Mouse (Mus musculus): ENCODE results near the gene Fdx1.

The Fdx1 gene

DNA sequence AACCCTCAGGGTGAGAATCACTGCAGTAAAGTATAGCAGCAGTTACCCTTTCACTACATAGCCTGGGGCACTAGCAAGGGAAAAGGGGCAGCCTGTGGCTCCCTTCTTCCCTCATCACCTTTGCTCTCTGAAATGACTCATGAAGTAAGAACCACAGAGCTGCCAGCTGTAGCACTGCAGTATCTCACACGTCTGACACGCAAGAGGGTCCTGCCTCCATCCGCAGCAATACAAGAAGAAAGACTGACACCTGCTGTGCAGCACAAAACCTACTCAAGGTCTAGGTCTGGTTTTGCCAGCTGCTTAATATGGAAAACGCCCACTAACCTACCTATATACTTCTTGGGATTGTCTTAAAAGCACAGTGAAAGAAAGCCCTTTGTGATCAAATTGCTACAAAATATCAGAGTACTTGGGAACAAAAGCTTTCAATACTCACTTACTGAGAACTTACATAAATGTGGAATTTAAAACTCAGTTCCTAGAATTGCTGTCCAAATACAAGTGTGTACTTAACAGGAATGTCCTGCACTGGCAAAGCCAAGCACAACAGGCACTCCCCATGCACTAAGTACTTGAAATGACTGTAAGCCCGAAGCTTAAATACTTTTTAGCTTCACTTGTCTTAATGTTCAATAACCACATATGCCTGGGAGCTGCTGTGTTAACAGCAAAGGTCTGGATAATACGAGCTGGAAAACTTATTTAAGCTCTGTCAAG is 2.0 kb downstream of the Fdx1 start:
- DNase-seq, result no peak

DNA sequence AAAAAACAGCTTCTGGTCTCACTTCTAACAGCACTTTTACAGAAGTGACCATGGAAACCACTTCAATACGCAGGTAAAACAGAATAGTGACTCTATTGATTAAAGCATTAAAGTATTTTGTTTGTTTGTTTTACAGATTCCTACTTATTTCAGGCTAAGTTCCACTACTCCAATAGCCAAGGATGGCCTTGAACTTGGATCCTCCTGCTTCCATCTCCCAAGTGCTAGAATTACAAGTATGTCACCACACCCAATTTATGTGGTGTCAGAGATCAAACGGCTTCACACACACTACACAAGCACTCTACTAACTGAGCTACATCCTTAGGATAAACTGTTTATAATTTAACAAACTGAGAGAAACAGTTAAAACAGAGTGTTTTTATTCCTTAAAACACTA is 3.0 kb downstream of the Fdx1 start:
- DNase-seq, result no peak

DNA sequence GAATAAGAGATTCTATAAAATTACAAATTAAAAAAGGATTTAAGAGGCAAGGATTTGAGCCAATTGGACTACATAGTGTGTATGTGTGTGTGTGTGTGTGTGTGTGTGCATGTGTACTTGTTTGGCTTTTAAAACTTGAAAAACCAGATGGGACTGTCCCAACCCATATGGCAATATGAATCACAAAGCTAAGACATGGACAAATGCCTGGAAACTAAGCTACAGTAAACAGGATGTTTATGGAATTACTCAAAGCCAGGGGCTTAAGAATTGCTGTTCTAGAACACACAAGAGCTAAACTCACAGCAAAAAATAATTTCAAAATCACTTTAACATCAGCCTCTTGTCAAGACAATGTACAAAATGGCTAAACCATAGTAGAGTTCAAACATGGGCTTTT is 4.4 kb downstream of the Fdx1 start:
- no peak for DNase-seq

DNA sequence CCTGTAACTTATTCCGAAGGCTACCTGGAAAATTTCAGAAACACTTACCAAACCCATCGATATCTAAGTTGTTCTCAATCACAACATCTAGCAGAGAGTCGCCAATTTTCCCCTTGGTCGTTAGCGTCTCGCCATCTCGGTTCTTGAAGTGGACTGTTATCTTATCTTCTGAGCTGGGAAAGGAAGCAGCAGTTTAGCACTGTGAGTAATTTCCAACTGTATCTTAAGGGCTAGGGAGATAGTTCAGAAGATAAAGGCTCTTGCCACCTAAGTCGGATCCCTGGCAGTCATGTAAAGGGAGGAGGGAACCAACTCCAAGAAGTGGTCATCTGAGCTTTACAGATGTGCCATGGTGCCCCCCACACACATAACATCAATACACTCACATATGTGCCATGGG is 6.3 kb downstream of the Fdx1 start:
- no peak for DNase-seq

DNA sequence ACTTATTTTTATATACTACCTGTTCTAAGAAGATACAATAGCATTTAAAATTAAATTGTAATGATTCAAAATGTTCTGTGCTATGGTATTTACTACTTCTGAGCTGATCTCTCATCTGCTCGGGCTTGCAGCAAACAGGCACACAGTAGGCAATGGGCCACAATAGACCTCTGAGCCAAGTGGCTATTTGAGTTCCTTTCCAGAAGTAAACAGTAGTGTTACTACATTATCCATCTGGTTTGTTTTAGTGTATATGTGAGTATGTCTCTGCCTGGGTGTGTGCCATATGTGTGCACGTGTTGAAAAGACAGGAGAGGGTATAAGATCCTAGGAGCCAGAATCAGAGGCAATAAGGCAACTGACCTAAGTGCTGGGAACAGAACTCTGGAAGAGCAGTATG is 6.9 kb downstream of the Fdx1 start:
- DNase-seq, result no peak

DNA sequence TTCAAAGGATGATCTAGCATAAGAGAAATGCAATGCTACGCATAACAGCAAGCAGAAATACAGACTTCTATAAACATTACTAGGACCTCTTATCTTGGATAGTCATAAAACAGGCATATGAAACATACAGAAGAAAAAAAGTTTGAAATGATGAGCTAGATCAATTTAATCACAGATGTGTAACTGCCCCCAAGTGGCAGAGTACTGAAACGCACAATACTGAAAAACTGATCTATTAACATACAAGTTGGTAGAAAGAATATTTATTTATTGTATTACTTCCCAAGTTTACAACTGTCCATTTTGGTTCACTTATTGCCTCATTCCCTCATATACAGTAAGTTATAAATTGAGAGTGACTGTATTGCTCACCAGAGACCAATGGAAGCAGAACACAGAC is 12.0 kb downstream of the Fdx1 start:
- peak; percentile 43 for DNase-seq

DNA sequence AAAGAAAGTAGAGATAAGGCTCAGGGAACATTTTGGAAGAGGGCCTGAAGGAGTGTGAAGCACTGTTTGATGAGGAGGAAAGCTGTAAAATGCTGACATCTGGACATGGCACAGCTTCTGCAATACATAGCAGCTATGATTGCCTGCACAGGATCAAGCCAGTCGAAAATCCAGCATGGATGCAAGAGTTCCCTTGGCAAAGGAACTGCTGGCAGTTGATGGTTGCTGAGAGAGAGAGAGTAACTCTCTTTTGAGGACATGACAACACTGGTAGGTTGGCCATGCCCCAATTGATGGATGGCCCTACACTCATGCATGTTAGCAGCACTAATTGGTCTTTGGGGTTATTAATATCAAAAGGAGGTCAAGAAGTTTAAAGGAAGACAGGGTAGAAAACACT is 12.7 kb downstream of the Fdx1 start:
- DNase-seq, result no peak

DNA sequence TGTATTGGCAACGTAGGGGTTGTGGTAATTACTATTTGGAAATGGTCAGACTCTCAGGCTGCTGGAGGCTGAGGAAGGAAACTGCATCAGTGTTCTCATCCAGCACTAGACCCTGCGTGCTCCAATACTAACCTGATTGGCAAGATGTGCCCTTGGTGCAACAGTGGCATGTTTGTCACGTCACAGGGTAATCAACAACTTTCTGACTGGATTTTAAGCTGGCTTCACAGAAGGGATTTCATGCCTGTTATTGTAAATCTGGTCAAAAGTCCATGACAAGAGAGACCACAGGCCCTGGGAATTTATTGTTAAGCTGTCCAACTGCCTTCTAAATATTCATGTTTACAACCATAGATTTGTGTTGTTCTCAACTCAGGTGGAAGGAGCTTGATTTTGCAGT is 13.1 kb downstream of the Fdx1 start:
- no peak for DNase-seq

DNA sequence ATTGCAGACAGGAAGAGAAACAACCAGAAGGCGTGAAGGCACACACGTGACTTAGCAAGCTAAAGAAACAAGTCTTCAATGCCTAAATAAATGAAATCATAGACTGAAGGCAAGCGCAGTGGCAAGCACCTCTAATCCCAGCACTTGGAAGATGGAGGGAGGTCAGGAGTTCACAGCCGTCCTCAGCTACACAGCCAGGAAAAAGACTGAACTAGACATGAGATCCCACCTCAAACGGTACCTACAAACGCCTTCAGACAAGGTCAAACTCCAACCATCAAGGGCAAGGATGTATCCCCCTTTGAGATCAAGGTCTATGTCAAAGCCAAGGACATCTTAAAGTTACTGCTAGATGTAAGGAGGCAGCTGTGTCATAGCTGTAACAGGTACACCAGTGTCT is 19.4 kb downstream of the Fdx1 start:
- DNase-seq, result no peak

DNA sequence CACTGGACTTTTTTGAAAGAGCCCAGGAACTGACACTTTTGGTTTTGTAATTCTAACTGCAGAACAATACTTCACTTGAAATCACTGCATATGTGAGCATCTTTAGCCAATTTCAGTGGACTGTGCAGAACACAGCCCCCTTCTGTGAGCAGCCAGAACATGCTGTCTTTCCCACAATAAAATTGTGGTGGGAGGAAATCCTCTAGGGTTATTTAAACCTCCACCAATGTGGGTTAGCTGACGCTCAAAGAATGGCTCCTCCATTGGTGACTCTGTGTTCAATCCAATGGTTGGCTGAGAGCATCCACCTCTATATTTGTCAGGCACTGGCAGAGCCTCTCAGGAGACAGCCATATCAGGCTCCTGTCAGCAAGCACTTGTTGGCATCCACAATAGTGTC is 28.7 kb downstream of the Fdx1 start:
- no peak for DNase-seq

DNA sequence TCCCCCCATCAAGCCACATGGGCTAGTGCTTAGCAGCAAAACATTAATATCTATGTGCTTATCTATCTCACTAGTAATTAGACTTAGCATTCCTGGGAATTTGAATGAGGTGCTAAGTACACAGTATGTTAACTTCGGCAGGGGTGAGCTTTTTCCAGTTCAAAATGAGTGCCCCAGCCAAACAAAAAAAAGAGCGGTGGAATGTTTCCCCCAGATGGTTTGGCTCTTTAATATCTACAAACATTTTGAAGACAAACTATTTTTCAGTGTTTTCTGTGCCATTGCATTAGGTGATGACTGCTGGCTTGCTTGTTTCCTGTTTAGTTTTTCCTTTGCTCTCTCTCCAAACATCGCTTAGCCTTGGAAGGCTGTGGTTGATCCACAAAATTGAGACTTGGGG is 31.4 kb downstream of the Fdx1 start:
- no peak for DNase-seq

DNA sequence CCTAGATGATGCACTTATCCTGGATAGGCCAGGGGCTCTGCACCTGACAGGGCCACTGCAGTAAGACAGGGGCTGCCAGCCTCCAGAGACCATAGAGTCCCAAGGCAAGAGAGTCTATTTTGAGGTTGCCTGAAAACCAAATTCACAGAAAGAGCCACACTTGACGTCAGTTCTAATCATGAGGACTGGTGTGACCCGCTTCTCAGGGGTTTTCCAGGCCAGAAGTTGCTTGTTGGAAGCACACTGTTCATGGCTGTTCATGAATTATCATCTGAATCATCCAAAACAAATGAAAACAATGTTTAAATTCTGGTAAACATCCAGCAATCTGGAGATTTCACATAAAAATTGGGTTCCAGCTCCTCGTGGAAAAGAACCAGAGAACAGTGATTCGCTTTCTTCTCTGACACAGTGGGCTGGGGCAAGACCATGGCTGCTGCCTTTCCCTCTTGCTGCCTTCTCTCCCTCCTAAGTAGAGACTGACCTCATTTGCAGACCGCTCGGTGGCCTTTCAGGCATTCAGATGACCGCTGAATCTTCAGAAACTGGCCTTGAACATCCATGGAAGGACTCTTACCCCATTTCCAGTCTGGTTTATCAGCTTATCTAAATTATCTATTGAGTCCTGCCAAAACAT is 32.2 kb downstream of the Fdx1 start:
- no peak for DNase-seq

DNA sequence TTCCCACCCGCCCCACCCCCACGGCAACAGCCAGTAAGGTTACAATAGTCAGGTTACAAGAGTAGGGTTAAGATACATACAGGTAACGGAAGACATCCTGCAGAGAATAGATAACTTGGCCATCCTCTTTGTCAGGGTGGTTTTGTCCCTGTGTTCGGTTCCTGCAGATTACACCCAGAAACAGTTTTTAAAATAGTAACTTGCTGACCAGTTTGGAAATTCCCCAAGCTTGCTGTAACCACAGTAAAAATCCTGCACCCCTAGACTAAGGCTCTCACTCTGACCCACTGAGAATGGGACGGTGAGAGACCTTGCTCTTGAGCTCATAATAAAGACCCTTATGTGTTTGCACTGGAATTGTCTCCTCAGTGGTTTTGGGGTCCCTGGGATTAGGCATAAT is 33.4 kb downstream of the Fdx1 start:
- no peak for DNase-seq

DNA sequence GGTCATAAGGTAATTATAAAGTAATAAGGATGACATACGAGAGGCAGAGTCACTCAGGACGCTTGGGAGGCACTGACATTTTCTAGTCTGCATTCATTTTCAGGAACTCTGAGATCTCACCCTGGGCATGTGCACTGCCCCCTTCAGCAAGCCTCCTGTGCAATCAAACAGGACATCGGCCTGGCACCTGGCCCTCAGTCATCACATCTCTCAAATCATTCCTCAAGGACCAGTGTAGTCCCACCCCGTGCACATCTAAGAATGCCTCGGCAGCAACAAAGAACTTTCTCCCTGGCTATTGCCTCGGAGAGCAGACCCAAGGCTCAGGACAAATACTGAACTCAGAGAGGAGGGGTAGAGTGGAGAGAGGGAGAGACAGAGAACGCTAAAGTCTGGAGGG is 34.7 kb downstream of the Fdx1 start:
- no peak for DNase-seq

DNA sequence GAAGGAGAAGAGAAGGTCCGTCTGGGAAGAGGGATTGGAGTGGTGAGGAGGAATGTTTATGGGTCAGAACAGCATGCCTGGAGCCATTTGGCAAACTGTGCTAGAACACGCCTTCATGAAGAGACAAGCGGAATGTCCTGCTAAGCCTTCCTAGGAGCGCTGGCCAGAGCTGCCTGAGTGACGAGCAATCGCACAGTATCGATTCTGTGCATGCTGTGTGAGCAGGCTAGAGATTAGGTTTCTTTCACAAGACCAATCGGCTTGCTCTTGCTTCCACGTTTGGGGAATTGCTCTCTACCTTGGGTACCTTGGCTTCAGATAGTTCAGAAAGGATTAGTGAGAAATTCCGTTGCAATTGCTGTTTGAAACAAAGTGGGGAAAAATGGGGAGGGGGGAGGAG is 35.2 kb downstream of the Fdx1 start:
- no peak for DNase-seq

DNA sequence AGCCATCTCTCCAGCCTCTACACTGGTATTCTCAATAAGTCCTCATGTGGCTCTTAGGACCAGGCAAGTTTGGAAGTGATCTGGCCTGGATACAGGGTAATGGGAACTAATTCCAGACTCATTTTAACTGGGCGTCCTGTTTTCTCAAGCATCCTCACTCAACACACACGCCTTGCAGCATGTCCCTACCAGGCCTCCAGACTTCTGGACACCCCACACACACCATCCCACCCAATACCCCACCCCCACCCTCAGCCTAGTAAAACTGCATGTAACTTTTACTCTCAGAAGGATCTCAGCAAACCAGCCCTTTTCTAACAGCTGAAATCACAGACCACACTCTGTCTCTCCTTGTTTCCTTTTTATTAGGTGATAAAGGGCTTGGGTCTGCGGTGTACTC is 35.7 kb downstream of the Fdx1 start:
- DNase-seq, result no peak

DNA sequence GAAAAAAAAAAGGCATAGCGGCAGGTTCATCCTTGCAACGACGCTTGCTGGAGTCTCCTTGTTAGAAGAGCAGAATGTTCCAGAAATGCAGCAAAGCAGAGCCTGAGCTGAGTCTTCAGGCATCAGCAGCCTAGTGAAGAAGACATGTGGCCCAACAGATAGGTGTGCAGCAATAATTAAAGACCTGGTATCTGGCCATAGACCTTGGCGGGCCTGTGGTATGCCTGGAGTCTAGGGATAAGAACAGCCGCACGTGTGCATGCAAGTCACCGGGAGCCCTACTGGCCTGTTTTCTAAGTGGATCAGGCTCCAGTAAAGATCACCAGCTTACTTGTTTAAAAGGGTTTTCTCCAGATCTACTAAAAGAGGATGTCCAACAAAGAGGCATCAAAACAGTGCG is 36.7 kb downstream of the Fdx1 start:
- DNase-seq, result no peak

DNA sequence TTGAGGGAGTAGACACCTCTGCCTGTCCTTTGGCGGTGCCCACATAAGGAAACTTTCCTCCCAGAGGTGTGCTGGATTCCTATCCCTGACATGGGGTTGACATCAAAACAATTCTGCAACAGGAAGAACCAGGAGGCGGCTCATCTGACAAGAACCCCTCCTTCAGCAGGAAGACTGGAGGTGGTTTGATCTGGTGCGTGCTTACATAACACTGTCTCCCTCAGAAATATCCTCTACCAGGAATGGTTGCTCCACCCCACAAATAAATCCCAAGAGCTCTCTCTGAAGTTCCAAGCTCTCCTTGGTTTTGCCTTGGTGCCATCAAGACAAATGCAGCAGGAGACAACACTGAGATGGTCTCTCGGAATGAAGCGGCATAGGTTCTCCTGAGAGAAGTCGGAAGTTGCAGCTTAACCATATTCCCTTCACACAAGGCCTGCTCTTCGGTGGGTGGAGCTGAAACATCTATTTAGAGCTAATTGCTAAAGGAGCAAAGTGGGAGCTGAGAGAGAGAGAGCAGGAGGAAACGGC is 38.7 kb downstream of the Fdx1 start:
- DNase-seq, result no peak

DNA sequence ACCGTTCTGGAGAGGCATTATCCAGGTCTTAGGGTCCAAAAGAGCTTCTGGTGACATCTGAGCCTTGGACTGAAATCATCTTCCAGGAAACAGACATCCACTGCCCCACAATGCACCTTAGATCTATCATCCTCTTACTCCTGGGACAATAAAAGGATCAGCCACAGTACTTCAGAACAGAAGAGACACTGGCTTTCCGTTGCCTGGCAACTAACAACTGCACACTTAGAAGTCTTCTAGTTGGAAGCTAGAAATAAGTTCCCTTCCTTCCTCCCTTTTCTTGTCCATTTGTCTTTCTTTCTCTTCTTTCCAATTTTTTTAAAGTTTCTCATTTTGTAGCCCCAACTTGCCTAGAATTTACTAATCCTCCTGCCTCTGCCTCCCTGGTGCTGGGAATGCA is 40.6 kb downstream of the Fdx1 start:
- no peak for DNase-seq

DNA sequence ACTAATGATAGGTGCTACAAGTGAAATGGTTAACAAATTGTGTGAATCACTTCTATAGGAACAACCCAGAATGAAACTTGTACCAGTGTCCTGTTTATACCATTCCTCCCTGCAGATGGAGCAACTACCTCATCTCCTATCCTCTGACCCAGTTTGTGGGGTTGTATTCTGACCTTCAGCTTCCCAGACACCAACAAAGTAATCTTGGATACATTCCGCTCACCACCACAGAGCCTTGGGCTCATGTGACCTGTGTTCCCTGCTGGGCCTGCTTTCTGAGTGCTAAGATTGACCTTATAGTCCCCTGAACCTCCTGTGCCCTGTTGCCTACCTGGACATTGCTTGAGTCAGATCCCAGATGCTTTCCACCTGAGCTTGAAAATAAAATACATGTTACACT is 47.8 kb downstream of the Fdx1 start:
- DNase-seq, result no peak

DNA sequence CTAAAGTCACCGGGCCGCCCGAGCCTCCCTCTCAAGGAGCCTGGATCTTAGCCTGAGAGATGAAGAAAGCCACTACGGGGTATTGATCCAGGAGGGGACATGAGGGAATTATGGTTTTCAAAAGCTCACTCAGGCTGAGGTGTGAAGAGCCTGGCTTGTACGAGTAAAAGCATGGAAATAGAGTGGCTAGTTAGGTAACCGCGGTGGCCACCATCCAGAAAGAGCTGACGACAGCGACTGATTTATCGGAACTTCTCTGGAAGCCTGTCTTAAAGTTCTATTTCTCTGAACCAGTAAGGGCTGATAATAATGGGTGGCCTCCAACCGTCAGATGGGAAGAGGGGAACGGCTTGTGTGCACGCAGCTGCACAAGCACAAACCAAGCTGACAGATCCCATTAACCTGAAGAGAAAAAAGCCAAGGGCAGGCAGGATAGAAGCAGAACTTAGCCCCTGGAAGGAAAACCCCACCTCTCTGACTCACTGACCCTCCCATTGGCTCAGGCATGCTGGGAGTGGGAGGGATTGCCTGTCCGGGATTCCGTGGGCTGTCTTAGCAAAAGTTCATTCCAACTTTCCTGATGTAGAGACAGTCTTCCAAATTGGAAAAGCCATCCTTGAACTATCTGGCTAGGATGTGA is 48.8 kb downstream of the Fdx1 start:
- DNase-seq, result no peak

DNA sequence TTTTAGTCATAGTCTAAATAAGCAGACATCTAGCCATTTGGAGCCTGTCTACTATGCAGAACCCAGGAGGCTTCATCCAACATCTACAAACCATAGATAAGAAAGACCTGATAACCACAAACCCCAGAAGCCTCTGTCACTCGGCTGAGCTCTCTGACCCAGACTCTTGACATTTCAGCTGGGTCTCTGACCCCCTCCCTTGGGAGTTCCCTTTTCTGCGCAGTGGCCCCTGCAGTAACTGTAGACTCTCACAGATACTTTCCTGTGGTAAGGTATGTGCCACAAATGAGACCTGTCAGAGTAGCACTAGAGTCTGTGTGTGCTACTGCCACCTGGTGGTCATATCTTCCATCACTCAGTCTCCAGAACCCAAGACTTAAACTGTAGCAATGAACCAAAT is 54.5 kb downstream of the Fdx1 start:
- peak; percentile 83 for DNase-seq

DNA sequence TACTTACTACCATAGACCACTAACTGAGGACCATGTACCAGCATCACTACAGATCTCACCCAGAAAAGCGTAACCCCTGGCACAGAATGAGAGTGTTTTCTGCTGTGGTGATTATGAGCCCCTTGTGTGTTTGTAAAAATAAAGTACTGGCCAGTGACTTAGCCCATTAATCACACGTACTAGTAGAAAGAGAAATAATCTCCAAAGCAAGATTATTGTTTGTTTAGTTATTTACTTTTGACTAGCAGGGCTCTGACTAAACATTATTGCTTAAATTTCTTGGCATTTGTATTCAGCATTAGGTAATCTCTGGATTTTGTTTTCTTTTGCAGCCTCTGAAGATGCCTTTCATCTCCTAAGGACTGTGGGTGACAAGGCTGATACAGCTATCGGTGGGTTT is 55.1 kb downstream of the Fdx1 start:
- no peak for DNase-seq

DNA sequence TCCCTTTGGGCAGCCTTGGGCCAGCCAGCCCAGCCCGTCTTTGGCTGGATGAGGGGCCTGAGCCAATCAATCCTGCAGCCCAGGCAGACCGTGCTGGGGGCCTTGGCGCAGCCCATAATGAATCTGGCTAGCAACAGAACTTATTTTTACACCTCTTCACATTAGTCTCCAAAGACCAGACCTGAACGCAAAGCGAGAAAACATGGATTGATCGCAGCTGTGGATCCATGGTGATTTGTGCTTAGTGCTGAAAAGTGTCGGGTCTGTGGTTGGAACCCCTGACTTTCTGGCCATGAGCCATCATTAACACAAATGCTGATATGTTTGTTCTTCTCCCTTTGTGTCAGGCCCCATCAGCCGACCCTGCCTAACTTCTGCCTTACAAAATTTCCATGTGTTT is 56.4 kb downstream of the Fdx1 start:
- DNase-seq, result no peak
